Mouse (Mus musculus): ENCODE data around the gene Mgat4c. TPM values are rescaled to one million over a fixed set of nuclear protein-coding genes. Genes with fewer than 3 reads are reported as not detected.

Gene Mgat4c
- polyA plus RNA-seq (2012) = 0.02 TPM in 1 of 2 replicates, not detected in the other

GRCm38 (mm10) chr10:101681437-101681912, at the start of gene Mgat4c:
Gene Mgat4c, plus strand, starts transcription at chr10:101681487.
- TF ChIP-seq GATA1 (IDR thresholded peaks at IDR 0.05; ENCODE audit: low read length) = no peak

- TF ChIP-seq GATA1 (IDR thresholded peaks at IDR 0.05; ENCODE audit: low read length) = no peak
Observed at GRCm38 (mm10) chr10:101635266-101635665, 46.0 kb upstream of the Mgat4c start.

GRCm38 (mm10) chr10:101641048-101641447, 40.2 kb upstream of the Mgat4c start:
- TF ChIP-seq GATA1 (IDR thresholded peaks at IDR 0.05; ENCODE audit: low read length) = no peak

- TF ChIP-seq GATA1 (IDR thresholded peaks at IDR 0.05; ENCODE audit: low read length) = no peak
Observed at GRCm38 (mm10) chr10:101681914-101682313, 627 bp downstream of the Mgat4c start.

GRCm38 (mm10) chr10:101761828-101762227, 80.5 kb downstream of the Mgat4c start:
- no peak for TF ChIP-seq GATA1 (IDR thresholded peaks at IDR 0.05; ENCODE audit: low read length)

GRCm38 (mm10) chr10:101770688-101771087, 89.4 kb downstream of the Mgat4c start:
- TF ChIP-seq GATA1 (IDR thresholded peaks at IDR 0.05; ENCODE audit: low read length) = no peak

GRCm38 (mm10) chr10:101771157-101771556, 89.9 kb downstream of the Mgat4c start:
- TF ChIP-seq GATA1 (IDR thresholded peaks at IDR 0.05; ENCODE audit: low read length) = no peak

GRCm38 (mm10) chr10:101783161-101783744, 102.0 kb downstream of the Mgat4c start:
- TF ChIP-seq GATA1 (IDR thresholded peaks at IDR 0.05; ENCODE audit: low read length) = no peak

GRCm38 (mm10) chr10:101795507-101795906, 114.2 kb downstream of the Mgat4c start:
- TF ChIP-seq GATA1 (IDR thresholded peaks at IDR 0.05; ENCODE audit: low read length) = no peak

- no peak for TF ChIP-seq GATA1 (IDR thresholded peaks at IDR 0.05; ENCODE audit: low read length)
Observed at GRCm38 (mm10) chr10:101798831-101799474, 117.7 kb downstream of the Mgat4c start.

GRCm38 (mm10) chr10:101808768-101809167, 127.5 kb downstream of the Mgat4c start:
- TF ChIP-seq GATA1 (IDR thresholded peaks at IDR 0.05; ENCODE audit: low read length) = no peak

GRCm38 (mm10) chr10:101816902-101817301, 135.6 kb downstream of the Mgat4c start:
- no peak for TF ChIP-seq GATA1 (IDR thresholded peaks at IDR 0.05; ENCODE audit: low read length)

- no peak for TF ChIP-seq GATA1 (IDR thresholded peaks at IDR 0.05; ENCODE audit: low read length)
Observed at GRCm38 (mm10) chr10:101827944-101828343, 146.7 kb downstream of the Mgat4c start.

- TF ChIP-seq GATA1 (IDR thresholded peaks at IDR 0.05; ENCODE audit: low read length) = no peak
Observed at GRCm38 (mm10) chr10:101856115-101856514, 174.8 kb downstream of the Mgat4c start.

- TF ChIP-seq GATA1 (IDR thresholded peaks at IDR 0.05; ENCODE audit: low read length) = no peak
Observed at GRCm38 (mm10) chr10:101889866-101890265, 208.6 kb downstream of the Mgat4c start.

- no peak for TF ChIP-seq GATA1 (IDR thresholded peaks at IDR 0.05; ENCODE audit: low read length)
Observed at GRCm38 (mm10) chr10:101917328-101917814, 236.1 kb downstream of the Mgat4c start.

GRCm38 (mm10) chr10:101997612-101998011, 316.3 kb downstream of the Mgat4c start:
- no peak for TF ChIP-seq GATA1 (IDR thresholded peaks at IDR 0.05; ENCODE audit: low read length)

All from G1E-ER4 (cell line).